Mouse (Mus musculus): ENCODE data around the gene Omg. TPM values are rescaled to one million over a fixed set of nuclear protein-coding genes. Genes with fewer than 3 reads are reported as not detected.

Gene Omg
- polyA plus RNA-seq, 1 experiment from 2014 or later = 0.58 TPM

DNA sequence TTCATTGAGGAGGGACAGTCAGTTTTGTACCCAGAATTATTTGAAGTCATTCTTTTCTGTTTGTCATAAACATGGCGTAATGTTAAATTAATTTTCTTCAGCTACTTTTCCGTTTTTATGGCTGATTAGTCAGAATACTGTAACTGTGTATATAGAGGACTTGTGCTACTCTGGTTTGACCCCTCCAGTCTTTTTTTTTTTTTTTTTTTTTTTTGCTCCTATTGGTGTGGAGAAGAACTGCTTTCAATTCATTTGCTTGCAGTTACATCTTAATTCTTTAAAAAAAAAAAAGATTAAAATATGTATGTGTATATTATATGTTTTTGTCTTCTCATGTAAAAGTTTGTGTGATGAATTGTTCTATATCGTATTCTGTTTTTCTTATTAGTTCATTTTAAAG lies 8.1 kb upstream of the Omg start:
- no peaks in the 10 kb centered on the region for H3K27me3 ChIP-seq (ENCODE audit: control insufficient read depth, insufficient read depth, low read length)
- H3K9me3 ChIP-seq (replicated peaks; ENCODE audit: control insufficient read depth, low read length) = no peaks in the 10 kb centered on the region
- H3K36me3 ChIP-seq (replicated peaks; ENCODE audit: control insufficient read depth, insufficient read depth, low read depth, low read length) = no peaks in the 10 kb centered on the region
- no peak for DNase-seq (ENCODE audit: low spot score)
- no peak overlapping the region for H3K9ac ChIP-seq (replicated peaks; ENCODE audit: low read length)
- no peak for ATAC-seq (replicated peaks; ENCODE audit: insufficient number of reproducible peaks, low FRiP score, low TSS enrichment, low read depth)
- H3K4me2 ChIP-seq (ENCODE audit: low read depth, low read length) = no peak overlapping the region
- H3K4me1 ChIP-seq (ENCODE audit: control insufficient read depth, insufficient read depth, low read length) = no peaks in the 10 kb centered on the region
- WGBS = 92% methylated on average over 3 of the region's 3 CpGs
- no peak overlapping the region for H3K4me3 ChIP-seq (ENCODE audit: low read depth, low read length)
- no peak overlapping the region for H3K27ac ChIP-seq (replicated peaks; ENCODE audit: low read depth, low read length)

DNA sequence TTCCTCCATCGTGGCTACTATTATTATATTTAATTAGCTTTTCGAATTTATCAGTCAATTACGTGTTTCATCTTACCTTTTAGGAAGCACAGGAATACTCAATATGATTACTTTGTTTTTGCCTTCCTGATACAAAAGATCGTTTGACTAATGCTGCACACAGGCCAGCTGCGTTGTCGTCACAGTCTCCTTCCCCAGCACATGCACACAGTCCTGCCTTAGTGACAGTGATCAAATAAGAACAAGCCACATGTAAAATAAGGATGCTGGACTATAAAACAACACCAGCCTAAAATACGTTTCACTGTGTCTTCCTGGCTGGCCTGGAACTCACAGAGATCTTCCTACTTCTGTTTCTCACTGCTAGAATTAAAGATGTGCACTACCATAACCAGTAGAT lies 622 bp upstream of the Omg start:
- Histone ChIP-seq H3K9me3 (replicated peaks; ENCODE audit: control insufficient read depth, low read length) (no peaks in the 10 kb centered on the region), H3K36me3 (replicated peaks; ENCODE audit: control insufficient read depth, insufficient read depth, low read depth, low read length) (no peaks in the 10 kb centered on the region), H3K4me1 (ENCODE audit: control insufficient read depth, insufficient read depth, low read length) (no peaks in the 10 kb centered on the region), H3K4me3 (ENCODE audit: low read depth, low read length) (no peak overlapping the region), H3K4me2 (ENCODE audit: low read depth, low read length) (no peak overlapping the region), H3K9ac (replicated peaks; ENCODE audit: low read length) (no peak overlapping the region), H3K27me3 (ENCODE audit: control insufficient read depth, insufficient read depth, low read length) (no peaks in the 10 kb centered on the region), H3K27ac (replicated peaks; ENCODE audit: low read depth, low read length) (no peak overlapping the region)
- DNase-seq (ENCODE audit: low spot score) (no peak), ATAC-seq (replicated peaks; ENCODE audit: insufficient number of reproducible peaks, low FRiP score, low TSS enrichment, low read depth) (no peak)
- WGBS = 84% methylated on average over 7 of the region's 7 CpGs

DNA sequence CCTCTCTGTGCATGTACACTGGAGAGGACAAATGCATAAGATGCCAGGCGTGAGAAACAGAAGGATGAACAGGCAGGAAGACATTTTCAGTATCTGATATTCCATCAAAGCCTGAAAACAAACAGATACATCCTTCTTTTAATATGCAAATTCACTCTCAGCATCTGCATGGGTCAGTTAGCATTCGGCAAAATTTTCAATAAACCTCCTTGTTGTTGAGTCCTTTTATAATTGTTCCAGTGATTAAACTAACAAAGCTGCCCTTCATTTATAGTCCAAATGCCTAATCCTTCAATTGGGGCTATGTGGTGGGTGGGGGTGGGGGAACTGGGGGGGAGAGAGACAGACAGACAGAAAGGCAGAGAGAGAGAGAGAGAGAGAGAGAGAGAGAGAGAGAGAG lies 967 bp downstream of the Omg start:
- no peaks in the 10 kb centered on the region for H3K36me3 ChIP-seq (replicated peaks; ENCODE audit: control insufficient read depth, insufficient read depth, low read depth, low read length)
- no peak overlapping the region for H3K9ac ChIP-seq (replicated peaks; ENCODE audit: low read length)
- DNase-seq (ENCODE audit: low spot score) = no peak
- ATAC-seq (replicated peaks; ENCODE audit: insufficient number of reproducible peaks, low FRiP score, low TSS enrichment, low read depth) = no peak
- no peaks in the 10 kb centered on the region for H3K4me1 ChIP-seq (ENCODE audit: control insufficient read depth, insufficient read depth, low read length)
- no peak overlapping the region for H3K27ac ChIP-seq (replicated peaks; ENCODE audit: low read depth, low read length)
- no peak overlapping the region for H3K4me3 ChIP-seq (ENCODE audit: low read depth, low read length)
- no peaks in the 10 kb centered on the region for H3K27me3 ChIP-seq (ENCODE audit: control insufficient read depth, insufficient read depth, low read length)
- H3K4me2 ChIP-seq (ENCODE audit: low read depth, low read length) = no peak overlapping the region
- no peaks in the 10 kb centered on the region for H3K9me3 ChIP-seq (replicated peaks; ENCODE audit: control insufficient read depth, low read length)
- whole genome bisulfite sequencing = 70% methylated on average over 2 of the region's 2 CpGs

DNA sequence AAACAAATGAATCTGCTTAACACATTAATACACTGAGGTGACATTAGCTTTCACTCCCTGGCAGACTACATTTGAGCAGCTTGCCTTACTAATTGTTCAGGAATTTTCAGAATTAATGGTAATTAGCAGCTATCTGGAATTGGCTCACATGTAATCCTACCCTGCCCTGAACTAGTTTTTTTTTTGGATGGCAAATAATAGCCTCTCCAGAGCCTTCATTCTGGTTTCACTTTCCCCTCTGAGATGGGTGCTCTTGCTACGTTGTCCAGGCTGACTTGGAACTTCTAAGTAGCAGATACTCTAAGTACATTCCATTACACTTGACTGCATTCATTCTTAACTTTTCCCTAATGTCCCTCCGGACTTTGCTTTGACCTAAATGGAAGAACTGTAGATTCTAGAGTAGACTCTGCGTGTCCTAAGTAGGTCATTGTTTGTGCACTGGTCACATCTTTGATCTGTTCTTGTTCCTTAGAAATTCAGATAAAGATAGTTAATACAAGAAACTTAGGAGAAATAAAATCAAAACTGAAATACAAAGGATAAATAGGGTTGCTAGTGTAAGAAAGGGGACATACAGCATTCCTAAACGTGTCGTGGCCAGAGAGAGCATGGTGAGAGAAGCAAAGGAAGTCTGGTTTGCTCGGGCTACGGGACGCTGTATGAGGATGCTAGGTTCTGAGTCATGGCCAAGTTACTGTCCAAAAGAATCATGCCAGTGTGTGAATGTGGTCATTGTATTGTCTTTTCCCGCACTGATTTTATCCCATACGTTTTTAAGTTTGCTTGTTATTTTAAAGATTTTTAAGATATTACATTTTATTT lies 8.7 kb downstream of the Omg start:
- 84% methylated on average over 10 of the region's 10 CpGs for WGBS
- Histone ChIP-seq H3K36me3 (replicated peaks; ENCODE audit: control insufficient read depth, insufficient read depth, low read depth, low read length) (no peaks in the 10 kb centered on the region), H3K9ac (replicated peaks; ENCODE audit: low read length) (no peak overlapping the region), H3K4me1 (ENCODE audit: control insufficient read depth, insufficient read depth, low read length) (no peaks in the 10 kb centered on the region), H3K9me3 (replicated peaks; ENCODE audit: control insufficient read depth, low read length) (no peaks in the 10 kb centered on the region), H3K4me3 (ENCODE audit: low read depth, low read length) (no peak overlapping the region), H3K4me2 (ENCODE audit: low read depth, low read length) (no peak overlapping the region), H3K27me3 (ENCODE audit: control insufficient read depth, insufficient read depth, low read length) (no peaks in the 10 kb centered on the region), H3K27ac (replicated peaks; ENCODE audit: low read depth, low read length) (no peak overlapping the region)
- ATAC-seq (replicated peaks; ENCODE audit: insufficient number of reproducible peaks, low FRiP score, low TSS enrichment, low read depth) = no peak
- no peak for DNase-seq (ENCODE audit: low spot score)

DNA sequence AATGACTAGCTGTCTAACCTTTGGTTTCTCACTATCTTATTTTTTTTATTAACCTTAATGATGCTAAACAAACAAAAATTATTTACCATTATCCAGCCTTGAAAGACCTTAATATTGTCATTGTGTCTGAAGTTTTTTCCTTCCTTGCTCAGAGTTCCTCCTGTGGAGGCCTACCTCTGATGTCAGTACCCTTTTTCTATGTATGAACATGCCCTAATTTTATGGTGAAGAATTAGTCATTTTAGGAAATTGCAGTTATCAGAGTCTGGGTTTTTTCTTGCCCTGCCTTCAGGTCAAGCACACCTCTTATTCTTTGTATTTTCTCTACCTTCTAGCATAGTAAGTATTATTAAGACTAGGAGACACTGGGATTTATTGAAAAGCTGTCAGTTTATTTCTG lies 19.2 kb downstream of the Omg start:
- no peaks in the 10 kb centered on the region for H3K27me3 ChIP-seq (ENCODE audit: control insufficient read depth, insufficient read depth, low read length)
- H3K4me3 ChIP-seq (ENCODE audit: low read depth, low read length) = no peak overlapping the region
- H3K9me3 ChIP-seq (replicated peaks; ENCODE audit: control insufficient read depth, low read length) = no peaks in the 10 kb centered on the region
- H3K36me3 ChIP-seq (replicated peaks; ENCODE audit: control insufficient read depth, insufficient read depth, low read depth, low read length) = no peaks in the 10 kb centered on the region
- no peak overlapping the region for H3K9ac ChIP-seq (replicated peaks; ENCODE audit: low read length)
- H3K4me2 ChIP-seq (ENCODE audit: low read depth, low read length) = no peak overlapping the region
- DNase-seq (ENCODE audit: low spot score) = no peak
- no peaks in the 10 kb centered on the region for H3K4me1 ChIP-seq (ENCODE audit: control insufficient read depth, insufficient read depth, low read length)
- no peak for ATAC-seq (replicated peaks; ENCODE audit: insufficient number of reproducible peaks, low FRiP score, low TSS enrichment, low read depth)
- no peak overlapping the region for H3K27ac ChIP-seq (replicated peaks; ENCODE audit: low read depth, low read length)

DNA sequence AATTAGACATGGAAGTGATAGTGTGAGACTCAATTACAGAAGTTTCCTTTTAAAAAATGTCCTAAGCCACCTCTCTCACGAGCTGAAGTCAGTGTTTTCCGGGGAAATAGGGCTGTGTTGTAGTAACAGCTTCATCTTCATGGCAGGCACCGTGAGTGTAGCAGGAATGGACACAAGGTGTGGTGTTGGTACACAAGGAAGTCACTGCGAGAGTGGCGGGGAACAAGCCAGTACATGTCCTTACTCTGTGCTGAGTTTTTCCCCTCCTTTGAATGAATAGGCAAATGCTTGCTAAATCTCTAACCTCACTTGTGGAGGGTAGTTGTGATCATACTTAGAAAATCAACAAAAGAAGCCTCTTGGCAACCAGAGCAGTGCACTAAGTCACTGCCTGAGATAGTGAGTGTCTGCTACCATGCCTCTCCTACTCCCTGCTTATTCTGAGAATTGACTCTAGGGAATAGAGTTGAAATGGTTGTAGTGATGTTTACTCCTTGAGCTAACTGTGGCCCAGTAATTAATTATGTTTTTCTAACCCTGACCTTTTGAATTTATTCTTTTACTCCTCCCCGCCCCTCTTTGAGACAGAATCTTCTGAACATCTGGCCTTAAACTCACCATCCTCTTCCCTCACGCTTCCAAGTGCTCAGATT lies 19.9 kb downstream of the Omg start:
- no peak for ATAC-seq (replicated peaks; ENCODE audit: insufficient number of reproducible peaks, low FRiP score, low TSS enrichment, low read depth)
- 63% methylated on average over 7 of the region's 7 CpGs for WGBS

DNA sequence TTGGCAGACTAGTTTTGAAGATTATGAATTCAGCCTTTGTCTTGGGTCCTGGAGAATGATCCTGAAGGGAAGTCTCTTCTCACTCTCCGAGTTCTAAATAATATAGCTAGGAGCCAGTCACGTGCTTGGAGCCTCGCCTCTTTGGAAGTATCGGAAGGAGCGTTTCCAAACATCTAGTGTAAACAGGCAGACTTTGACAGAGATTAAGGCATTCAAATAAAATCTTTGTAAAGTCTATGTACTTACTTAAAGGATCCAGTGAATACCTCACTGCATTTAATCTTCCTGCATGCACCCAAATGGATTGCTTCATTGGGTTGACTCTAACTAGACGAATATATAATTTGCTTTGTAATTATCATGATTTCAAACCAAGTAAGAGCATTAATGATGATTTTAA lies 20.5 kb downstream of the Omg start:
- ATAC-seq (replicated peaks; ENCODE audit: insufficient number of reproducible peaks, low FRiP score, low TSS enrichment, low read depth) = no peak
- H3K36me3 ChIP-seq (replicated peaks; ENCODE audit: control insufficient read depth, insufficient read depth, low read depth, low read length) = no peaks in the 10 kb centered on the region

More for the DNA sequence above, 19.9 kb downstream of the Omg start:
- no peak overlapping the region for H3K4me2 ChIP-seq (ENCODE audit: low read depth, low read length)
- no peaks in the 10 kb centered on the region for H3K27me3 ChIP-seq (ENCODE audit: control insufficient read depth, insufficient read depth, low read length)
- H3K27ac ChIP-seq (replicated peaks; ENCODE audit: low read depth, low read length) = no peak overlapping the region
- no peak overlapping the region for H3K9ac ChIP-seq (replicated peaks; ENCODE audit: low read length)
- H3K4me3 ChIP-seq (ENCODE audit: low read depth, low read length) = no peak overlapping the region
- H3K4me1 ChIP-seq (ENCODE audit: control insufficient read depth, insufficient read depth, low read length) = no peaks in the 10 kb centered on the region
- DNase-seq (ENCODE audit: low spot score) = no peak
- no peaks in the 10 kb centered on the region for H3K9me3 ChIP-seq (replicated peaks; ENCODE audit: control insufficient read depth, low read length)
- no peaks in the 10 kb centered on the region for H3K36me3 ChIP-seq (replicated peaks; ENCODE audit: control insufficient read depth, insufficient read depth, low read depth, low read length)

DNA sequence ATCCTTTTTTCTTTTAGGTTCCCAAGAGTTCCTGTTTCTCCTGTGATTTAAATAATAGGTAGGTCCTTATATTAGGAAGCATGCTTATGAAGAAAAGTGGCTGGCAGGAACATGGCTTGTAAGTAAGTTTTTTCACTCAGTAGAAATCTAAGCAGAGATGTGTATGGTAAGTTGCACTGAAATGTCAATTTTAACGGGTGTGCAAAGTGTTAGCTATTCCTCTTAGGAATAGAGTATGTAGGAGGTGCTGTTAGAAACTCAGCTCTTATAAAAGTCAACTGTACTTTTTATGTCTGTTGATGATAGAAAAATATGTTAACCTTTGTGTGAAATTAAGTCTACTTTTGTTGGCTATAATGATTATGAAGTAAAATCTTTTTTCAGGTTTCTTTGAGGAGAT lies 35.8 kb downstream of the Omg start:
- Histone ChIP-seq H3K4me3 (ENCODE audit: low read depth, low read length) (no peak overlapping the region), H3K36me3 (replicated peaks; ENCODE audit: control insufficient read depth, insufficient read depth, low read depth, low read length) (no peaks in the 10 kb centered on the region; the same call in 1 of the 2 replicates), H3K4me1 (ENCODE audit: control insufficient read depth, insufficient read depth, low read length) (no peaks in the 10 kb centered on the region), H3K4me2 (ENCODE audit: low read depth, low read length) (no peak overlapping the region), H3K9ac (replicated peaks; ENCODE audit: low read length) (no peak overlapping the region), H3K27me3 (ENCODE audit: control insufficient read depth, insufficient read depth, low read length) (no peaks in the 10 kb centered on the region), H3K9me3 (replicated peaks; ENCODE audit: control insufficient read depth, low read length) (no peaks in the 10 kb centered on the region), H3K27ac (replicated peaks; ENCODE audit: low read depth, low read length) (no peak overlapping the region)
- WGBS = 80% methylated on average over 1 of the region's 1 CpGs
- ATAC-seq (replicated peaks; ENCODE audit: insufficient number of reproducible peaks, low FRiP score, low TSS enrichment, low read depth) = no peak
- DNase-seq (ENCODE audit: low spot score) = no peak

More for the DNA sequence above, 20.5 kb downstream of the Omg start:
- Histone ChIP-seq H3K9ac (replicated peaks; ENCODE audit: low read length) (no peak overlapping the region), H3K4me3 (ENCODE audit: low read depth, low read length) (no peak overlapping the region), H3K4me1 (ENCODE audit: control insufficient read depth, insufficient read depth, low read length) (no peaks in the 10 kb centered on the region), H3K27ac (replicated peaks; ENCODE audit: low read depth, low read length) (no peak overlapping the region), H3K4me2 (ENCODE audit: low read depth, low read length) (no peak overlapping the region), H3K9me3 (replicated peaks; ENCODE audit: control insufficient read depth, low read length) (no peaks in the 10 kb centered on the region), H3K27me3 (ENCODE audit: control insufficient read depth, insufficient read depth, low read length) (no peaks in the 10 kb centered on the region)
- DNase-seq (ENCODE audit: low spot score) = no peak
- 89% methylated on average over 6 of the region's 6 CpGs for WGBS
